Mouse (Mus musculus): Measurements from ENCODE around the gene Tm9sf4. TPM values are rescaled to one million over a fixed set of nuclear protein-coding genes. Genes with fewer than 3 reads are reported as not detected.

Gene Tm9sf4
- total RNA-seq, 2 experiments from 2014 or later, result 38.2 to 41.7 TPM

GRCm38 (mm10) chr2:153239860-153240480 is 78.9 kb downstream of the Tm9sf4 start:
- intact Hi-C loops (cut with DNase I; ENCODE audit: low total_unique reads), result no loop called here

GRCm38 (mm10) chr2:153240701-153241235 is 79.7 kb downstream of the Tm9sf4 start:
- no peak for DNase-seq
- intact Hi-C loops (cut with DNase I; ENCODE audit: low total_unique reads), result no loop called here

More at GRCm38 (mm10) chr2:153239860-153240480, 78.9 kb downstream of the Tm9sf4 start:
- no peak for DNase-seq

- intact Hi-C loops (cut with DNase I; ENCODE audit: low total_unique reads), result no loop called here
- peak; percentile 92 for DNase-seq
These were observed 80.3 kb downstream of the Tm9sf4 start, which contains the start of the genes Plagl2 and Pofut1 for GRCm38 (mm10) chr2:153241250-153242014. Gene Plagl2 (minus strand): TSS chr2:153241426. Gene Pofut1 (plus strand): TSS chr2:153241533.

GRCm38 (mm10) chr2:153242156-153242555 is 81.1 kb downstream of the Tm9sf4 start:
- intact Hi-C loops (cut with DNase I; ENCODE audit: low total_unique reads), result no loop called here
- no peak for DNase-seq

- DNase-seq, result no peak
- intact Hi-C loops (cut with DNase I; ENCODE audit: low total_unique reads), result no loop called here
These were observed 88.6 kb downstream of the Tm9sf4 start for GRCm38 (mm10) chr2:153249751-153250150.

- no peak for DNase-seq
- intact Hi-C loops (cut with DNase I; ENCODE audit: low total_unique reads), result no loop called here
These were observed 95.5 kb downstream of the Tm9sf4 start for GRCm38 (mm10) chr2:153256604-153257003.

- DNase-seq, result no peak
- intact Hi-C loops (cut with DNase I; ENCODE audit: low total_unique reads), result no loop called here
These were observed 98.1 kb downstream of the Tm9sf4 start for GRCm38 (mm10) chr2:153259030-153259863.

Other genes with a start within 250 kb of the Tm9sf4 start
- 100 to 1,000 TPM; 150 to 230 TPM for gene Mylk2, start 250.0 kb upstream of the Tm9sf4 start, total RNA-seq (2021)
- 1 to 10 TPM; 4.2 to 5.6 TPM for gene Foxs1, start 228.1 kb upstream of the Tm9sf4 start, total RNA-seq (2021)
- 1 to 10 TPM in 1 of 2 experiments, under 1 TPM in 1; 0.62 to 3.3 TPM for gene Dusp15, start 209.6 kb upstream of the Tm9sf4 start, total RNA-seq (2021)
- not detected for gene Ttll9, start 198.8 kb upstream of the Tm9sf4 start, total RNA-seq (2021)
- gene Pdrg1, start 145.9 kb upstream of the Tm9sf4 start, total RNA-seq (2021), result 10 to 100 TPM; 56.8 to 65.5 TPM
- under 1 TPM in 1 of 2 experiments, not detected in 1; 0.37 TPM for gene Xkr7, start 129.5 kb upstream of the Tm9sf4 start, total RNA-seq (2021)
- gene Ccm2l, start 95.3 kb upstream of the Tm9sf4 start, total RNA-seq (2021), result 1 to 10 TPM; 5.9 to 9.1 TPM
- under 1 TPM; 0.60 to 0.76 TPM for gene Hck, start 52.8 kb upstream of the Tm9sf4 start, total RNA-seq (2021)
- gene Tspyl3, start 64.1 kb downstream of the Tm9sf4 start, total RNA-seq (2021), result 1 to 10 TPM; 1.7 to 1.8 TPM
- 1 to 10 TPM; 3.5 to 5.8 TPM for gene Plagl2, start 80.1 kb downstream of the Tm9sf4 start, total RNA-seq (2021)
- 10 to 100 TPM; 13.9 to 16.2 TPM for gene Pofut1, start 80.2 kb downstream of the Tm9sf4 start, total RNA-seq (2021)
- gene Kif3b, start 130.1 kb downstream of the Tm9sf4 start, total RNA-seq (2021), result 1 to 10 TPM; 4.4 to 4.9 TPM
- gene Asxl1, start 184.5 kb downstream of the Tm9sf4 start, total RNA-seq (2021), result 1 to 10 TPM; 9.5 TPM